Mouse (Mus musculus) naive thymus-derived CD4-positive, alpha-beta T cell, adult 2 months (primary cell): Measurements from ENCODE around the gene Idh3a.

Experiments
- DNase-seq: peaks from one replicate; pipeline ENCODE4 v3.0.0-alpha.2; 2011; ENCODE audit warnings: low read depth

The Idh3a gene

GRCm38 (mm10) chr9:54649360-54649759 lies 63.2 kb downstream of the Idh3a start:
- no peak for DNase-seq

DNA sequence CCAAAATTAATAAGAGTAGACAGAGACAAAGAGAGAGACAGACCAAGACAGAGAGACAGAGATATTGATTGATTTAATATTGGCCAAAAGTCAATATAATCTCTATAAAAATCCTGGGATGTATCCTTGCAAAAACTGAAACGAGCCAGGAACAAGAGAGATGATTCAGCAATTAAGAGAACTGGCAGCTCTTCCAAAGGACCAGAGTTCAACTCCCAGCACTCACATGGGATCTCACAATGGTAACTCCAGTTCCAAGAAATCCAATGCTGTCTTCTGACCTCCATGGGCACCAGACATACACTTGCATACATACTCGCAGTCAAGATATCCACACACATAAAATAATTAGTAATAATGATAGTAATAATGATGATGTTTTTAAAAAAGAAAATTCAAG lies 66.6 kb downstream of the Idh3a start:
- DNase-seq: no peak
